Mouse (Mus musculus) B cell, adult 2 months (primary cell): Measurements from ENCODE around the gene Ren1.

ENCODE experiments used
- DNase-seq, 2 experiments: peaks; one replicate each; pipeline ENCODE4 v3.0.0; 2022

Ren1 gene

DNA sequence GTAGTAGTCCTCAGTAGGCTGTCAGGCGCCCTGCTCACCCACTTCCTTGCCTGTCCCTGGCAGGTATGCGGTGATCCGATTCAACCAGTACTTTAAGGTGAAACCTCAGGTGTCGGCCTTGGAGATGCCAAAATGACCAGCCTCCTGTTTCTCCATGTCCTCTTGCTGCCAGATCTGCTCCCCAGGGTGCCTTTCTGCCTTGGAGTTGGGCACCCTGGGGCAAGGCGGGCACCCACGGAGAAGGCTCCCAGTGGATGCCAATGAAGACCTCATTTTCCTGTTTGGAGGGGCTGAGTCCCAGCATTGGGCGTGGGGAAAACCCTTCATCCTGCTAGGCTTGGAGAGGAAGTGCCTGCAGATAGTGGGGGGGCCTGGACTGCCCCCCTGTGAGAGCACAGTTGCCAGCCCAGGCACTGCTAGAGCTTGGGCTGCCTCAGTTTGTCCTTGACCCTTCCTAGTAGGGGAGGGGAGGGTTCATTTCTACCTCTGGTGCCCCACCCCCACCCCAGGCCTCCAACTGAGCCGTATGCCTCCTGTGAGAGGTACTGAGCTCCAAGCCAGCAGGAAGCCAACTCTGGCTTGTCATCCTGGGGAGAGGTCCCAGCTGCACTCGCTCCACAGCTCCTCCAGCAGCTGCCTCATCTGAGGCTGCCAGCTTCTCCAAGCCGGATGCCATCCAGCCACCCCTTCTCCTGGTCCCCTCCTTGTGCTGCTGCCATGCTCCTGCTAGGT, 29.1 kb downstream of the Ren1 start:
- no peak for DNase-seq

GRCm38 (mm10) chr1:133379986-133380320, 29.6 kb downstream of the Ren1 start:
- no peak for DNase-seq

DNA sequence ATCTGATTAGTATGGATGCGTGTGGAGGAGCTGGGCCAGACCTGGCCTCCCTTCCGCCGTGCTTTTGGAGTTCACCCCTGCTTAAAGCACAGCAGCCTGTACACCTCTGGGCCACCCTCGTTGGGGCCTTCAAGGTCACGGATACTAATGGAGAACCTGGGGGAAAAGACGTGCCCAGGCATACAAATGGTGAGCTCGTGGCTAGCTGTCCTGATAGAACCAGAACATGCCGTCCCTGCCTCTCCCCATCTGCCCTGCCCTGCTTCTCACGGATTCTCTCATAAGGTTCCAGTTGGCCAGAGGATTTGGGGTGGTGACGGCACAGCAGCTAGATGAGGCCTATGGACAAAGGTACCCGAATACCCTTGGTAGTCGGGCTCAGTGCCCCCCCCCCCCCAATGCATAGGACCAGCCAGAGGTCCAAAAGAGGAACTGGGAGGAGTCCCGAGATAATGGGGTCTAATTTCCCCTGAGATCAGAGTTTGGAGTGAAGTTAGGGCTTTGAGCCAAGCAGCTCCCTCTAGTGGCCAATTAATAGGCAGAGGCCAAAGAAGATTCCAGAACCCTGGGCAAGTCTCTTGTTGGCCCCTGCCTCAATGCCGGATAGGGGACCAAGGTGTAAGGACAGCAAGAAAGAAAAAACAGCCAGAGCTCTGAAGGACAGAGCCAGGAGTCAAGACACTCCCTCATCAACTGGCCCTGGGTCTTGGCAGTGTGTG, 30.2 kb downstream of the Ren1 start:
- DNase-seq = peak; percentile 49 to 52

- peak; percentile 35 to 43 for DNase-seq
These were observed 31.7 kb downstream of the Ren1 start for GRCm38 (mm10) chr1:133382008-133382407.

DNA sequence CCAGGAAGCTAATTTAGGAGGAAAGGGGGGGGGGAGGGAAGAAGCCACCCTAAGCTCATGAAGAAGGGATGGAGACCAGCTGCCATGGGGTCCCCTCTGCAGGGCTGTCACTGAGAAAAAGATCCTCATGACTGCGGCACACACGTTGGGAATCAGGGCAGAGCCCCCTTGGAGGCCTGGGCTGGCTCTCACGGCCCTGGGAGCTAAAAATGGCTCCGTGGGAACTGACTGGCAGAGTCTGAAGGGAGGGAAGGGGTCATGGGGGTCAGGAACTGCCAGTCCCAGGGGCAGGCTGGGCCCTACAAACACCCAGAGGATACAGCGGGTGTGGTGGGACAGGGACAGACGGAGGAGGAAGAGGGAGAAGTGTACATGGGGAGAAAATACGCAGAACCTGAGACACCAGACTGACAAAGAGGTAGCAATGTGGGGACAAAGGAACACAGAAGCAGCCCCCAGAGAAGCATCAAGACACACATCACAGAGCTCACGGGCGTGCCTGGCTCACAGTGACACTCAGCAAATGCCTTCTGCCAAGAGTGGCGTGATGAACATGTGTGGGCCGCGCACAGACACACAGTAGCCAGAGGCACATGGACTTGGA, 32.3 kb downstream of the Ren1 start:
- DNase-seq = no peak

GRCm38 (mm10) chr1:133383157-133383783, 33.0 kb downstream of the Ren1 start:
- no peak for DNase-seq

DNA sequence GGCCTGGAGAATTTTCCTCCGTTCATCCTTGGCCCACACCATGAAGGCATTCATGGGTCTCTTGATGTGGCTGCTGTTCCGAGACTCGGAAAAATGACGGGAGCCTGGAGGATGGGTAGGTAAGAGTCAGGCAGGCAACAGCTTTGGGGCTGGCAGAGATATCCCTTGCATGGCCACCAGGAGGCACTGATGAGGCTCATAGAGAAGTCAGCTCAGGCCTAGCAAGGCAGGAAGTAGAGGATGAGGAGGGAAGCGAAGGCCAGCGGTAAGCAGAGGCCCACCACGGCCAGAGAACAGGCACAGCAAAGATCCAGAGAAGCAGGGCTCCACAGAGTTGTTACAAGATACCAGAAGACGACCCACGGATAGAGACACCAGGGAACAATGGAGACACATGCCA, 35.2 kb downstream of the Ren1 start:
- peak; percentile 73 to 79 for DNase-seq

DNA sequence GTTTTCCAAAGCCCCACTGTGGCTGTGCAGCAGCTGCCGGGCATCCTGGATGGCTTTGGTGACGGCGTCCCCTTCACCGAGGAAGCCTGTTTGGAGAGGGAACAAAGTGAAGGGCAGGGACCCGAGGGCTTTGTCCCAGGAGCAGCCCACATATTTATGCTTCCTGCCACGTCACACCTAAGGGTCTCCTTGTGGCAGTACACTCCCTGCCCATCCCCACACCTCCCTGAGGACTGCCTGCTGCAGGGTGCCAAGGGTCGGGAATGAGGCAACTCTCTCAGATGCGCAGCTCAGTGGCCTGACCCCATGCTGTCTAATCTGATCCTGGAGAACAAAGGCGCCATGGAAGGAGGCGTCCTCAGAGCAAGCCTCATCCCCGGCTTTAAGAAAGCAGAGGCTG, 35.9 kb downstream of the Ren1 start:
- no peak for DNase-seq

DNA sequence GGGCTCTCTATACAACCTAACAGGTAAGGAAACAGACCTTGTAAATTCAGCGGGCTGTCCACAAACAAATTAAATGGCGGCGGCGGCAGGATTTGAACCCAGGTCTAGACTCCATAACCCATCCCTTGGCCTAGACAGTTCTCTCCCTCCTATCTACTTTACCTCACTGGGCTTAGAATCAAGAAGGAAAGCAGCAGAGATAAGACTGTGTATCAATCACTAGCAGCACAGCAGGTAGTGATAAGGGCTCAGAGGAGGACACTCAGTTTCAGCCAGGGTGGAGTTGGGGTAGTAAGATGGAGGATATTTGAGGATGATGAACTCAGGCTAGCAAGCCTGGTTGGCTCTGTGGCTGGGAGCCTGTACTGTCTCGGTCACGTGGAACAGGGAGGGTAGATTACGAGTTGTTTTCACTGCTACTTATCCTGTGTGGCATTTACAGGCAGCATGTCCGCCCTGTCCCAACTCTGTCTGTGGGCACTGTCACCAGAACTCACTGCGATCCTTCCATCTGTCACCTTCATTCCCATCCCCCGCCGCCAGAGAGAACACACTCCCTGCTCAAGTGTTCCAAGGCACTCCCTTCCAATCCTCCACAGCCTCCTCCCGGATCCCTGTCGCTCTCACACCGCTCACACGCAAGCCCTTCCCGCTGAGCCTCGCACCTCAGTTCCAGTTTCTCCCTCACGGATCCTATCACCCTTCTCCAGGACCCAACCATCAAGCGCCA, 37.4 kb downstream of the Ren1 start:
- DNase-seq = no peak

DNA sequence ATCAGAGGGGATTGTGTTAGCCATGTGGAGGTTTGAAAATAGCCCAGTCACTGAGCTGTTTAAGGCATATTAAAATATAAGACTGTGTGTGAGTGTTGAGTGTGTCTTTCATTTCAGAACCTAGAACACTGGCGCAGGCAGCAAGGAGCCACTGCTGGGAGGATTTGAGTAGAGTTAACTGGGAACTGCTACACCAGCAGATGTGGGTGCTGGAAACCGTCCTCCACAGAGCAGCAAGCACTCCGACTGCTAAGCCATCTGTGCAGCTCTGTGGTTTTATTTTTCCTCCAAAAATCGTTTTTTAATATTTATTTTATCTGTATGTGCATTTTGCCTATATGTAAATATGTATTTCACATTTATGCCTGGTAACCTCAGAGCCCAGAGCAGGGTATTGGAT, 44.4 kb downstream of the Ren1 start:
- DNase-seq = no peak

- no peak for DNase-seq
These were observed 46.4 kb downstream of the Ren1 start for GRCm38 (mm10) chr1:133396693-133397092.

- no peak for DNase-seq
These were observed 46.8 kb downstream of the Ren1 start for GRCm38 (mm10) chr1:133397094-133397482.

DNA sequence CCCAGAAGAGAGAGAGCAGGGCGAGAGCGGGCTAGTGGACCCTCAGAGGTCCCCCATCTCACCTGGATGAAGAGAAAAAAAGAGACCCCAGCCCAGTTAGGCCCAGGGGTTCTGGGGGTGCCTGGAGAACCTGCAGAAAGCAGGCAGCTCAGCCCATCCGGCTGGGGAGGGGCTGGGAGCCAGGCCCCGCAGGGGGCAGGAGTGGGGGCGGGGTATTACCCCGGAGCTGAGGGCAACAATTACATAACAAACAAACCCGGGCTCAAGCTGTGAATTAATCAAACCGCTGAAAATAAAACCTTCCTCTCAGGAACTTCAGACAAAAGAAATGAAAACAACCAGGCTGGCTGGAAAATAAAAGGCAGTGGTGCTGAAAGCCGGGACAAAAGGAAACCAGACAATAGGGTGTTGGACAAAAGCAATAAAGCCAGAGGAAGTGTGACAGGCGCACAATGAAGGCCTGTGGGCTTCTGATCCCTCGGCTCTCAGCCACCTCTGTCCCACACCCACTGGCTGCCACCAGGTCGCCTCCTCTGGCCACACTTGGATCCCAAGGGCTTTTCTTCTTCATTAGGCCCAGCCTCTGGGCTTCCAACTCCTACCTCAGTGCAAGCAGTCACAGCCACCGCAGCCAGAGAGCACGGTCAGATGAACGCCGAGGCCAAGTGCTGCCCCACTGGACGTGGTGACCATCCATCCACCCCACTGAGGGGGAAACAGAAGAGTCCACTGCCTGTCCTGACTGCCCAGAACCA, 47.4 kb downstream of the Ren1 start:
- no peak for DNase-seq

GRCm38 (mm10) chr1:133400014-133400725, 49.9 kb downstream of the Ren1 start:
- DNase-seq = no peak

DNA sequence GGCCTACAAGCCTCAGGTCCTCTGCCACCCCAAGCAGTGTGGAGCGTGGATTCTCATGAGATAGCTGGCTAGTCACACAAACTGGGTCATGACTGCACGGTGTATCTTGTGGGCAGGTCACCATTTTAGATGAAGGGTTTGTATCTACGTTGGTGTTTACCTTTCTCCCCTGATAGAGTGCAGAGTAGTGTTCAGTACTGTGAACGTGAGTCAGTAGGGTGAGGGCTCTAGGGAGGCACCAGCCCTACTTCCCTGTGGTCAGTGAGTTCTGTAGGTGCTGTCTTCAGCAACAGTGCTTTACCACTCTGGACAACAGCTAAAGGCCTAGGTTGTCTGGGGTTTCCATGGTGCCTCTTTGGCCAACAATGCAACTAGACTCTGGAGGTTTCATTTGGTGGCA, 53.7 kb downstream of the Ren1 start:
- DNase-seq = no peak

DNA sequence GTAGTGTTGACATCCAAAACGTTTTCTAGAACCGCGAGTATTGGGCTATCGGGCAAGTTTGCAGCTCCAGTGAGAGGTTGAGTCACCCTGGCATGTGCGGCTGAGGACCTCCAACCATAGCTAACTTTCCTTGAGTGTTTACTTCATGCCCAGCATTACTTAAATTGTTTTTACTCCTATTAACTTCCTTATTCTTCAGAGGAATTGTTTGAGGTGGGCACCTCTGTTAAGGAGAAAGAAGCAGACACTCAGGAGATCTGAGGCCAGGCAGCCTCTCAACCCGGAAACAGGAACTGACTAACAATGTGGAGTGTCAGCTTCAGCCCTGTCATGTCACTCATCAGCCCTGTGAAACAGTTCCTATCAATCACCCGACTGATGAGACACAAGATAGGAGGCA, 56.3 kb downstream of the Ren1 start:
- DNase-seq = no peak

- DNase-seq = no peak
These were observed 57.1 kb downstream of the Ren1 start for GRCm38 (mm10) chr1:133407436-133407835.

- DNase-seq = no peak
These were observed 58.0 kb downstream of the Ren1 start for GRCm38 (mm10) chr1:133408321-133408720.

DNA sequence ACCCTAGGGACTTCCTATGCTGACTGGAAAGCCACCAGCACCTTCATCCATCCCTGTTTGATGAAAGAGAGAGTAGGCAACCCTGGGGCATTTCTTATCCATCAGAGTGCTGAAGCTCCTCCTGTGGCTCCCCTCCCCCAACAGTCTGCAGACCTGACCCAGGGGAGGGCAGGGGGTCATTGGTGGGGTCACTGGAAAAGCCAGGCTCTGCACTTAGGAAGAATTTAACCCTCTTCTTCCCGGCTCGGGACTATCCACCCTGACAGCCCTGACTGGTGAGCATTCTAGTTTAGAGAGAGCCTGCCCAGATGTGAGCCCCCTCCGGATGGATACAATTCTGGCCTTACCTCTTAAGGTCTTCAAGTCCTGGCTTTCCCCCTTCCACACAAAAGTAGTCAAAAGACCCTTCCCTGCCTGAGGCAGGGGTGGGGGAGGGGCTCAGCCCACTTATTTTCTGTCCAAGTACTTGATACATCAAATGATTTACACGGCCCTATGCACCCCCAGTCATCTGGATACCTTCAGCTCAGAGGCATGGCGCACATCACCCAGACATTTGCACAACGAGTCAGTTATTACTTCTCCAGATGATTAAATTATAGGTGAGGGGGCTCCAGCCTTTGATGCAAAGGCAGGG, 58.7 kb downstream of the Ren1 start:
- no peak for DNase-seq

- no peak for DNase-seq
These were observed 59.5 kb downstream of the Ren1 start for GRCm38 (mm10) chr1:133409786-133410185.
